In genomic region chr8:71592374-71593170, GRCm38 (mm10) we compare ENCODE assay signal across 7 mouse cellular contexts. TPM values are rescaled to one million over a fixed set of nuclear protein-coding genes. Genes with fewer than 3 reads are reported as not detected.
A peak's percentile ranks its signal among the peaks of the same experiment; 100 is the strongest.
DNase-seq lines count a peak whose midpoint lies in the region; ATAC-seq and TF ChIP-seq lines count a peak whose summit lies in the region.

No protein-coding gene starts in this region.

- intact Hi-C loops in gastrocnemius, adult 2 months (cut with DNase I) = loop anchor here (2.0 kb wide), 1 partner anchor 36 kb away; no protein-coding TSS in a partner anchor

- H3K4me1 ChIP-seq in cerebellum, adult 2 months (ENCODE audit: control insufficient read depth, insufficient read depth, low read length) = peaks cover 16% of the 10 kb centered on the region

- H3K4me3 ChIP-seq in cerebellum, adult 2 months (replicated peaks; ENCODE audit: insufficient read depth, low read depth, low read length) = peak overlapping the region; percentile 65
- peak overlapping the region; percentile 76 for H3K4me3 ChIP-seq in gastrocnemius, adult 2 months
- H3K4me3 ChIP-seq in macrophage (ENCODE audit: inconsistent target) = peak overlapping the region; percentile 56

- peak; percentile 45 for DNase-seq in R1 (ENCODE audit: low read depth, low spot score)
- DNase-seq in cerebellum, adult 2 months = peak; percentile 93 to 95
- peak; percentile 92 for DNase-seq in gastrocnemius, adult 2 months
- DNase-seq in left cerebral cortex, adult 8-10 months (ENCODE audit: low spot score in 2 of 2) = peak; percentile 88 to 93
- peak; percentile 77 to 79 for DNase-seq in spleen, postnatal 36 days (ENCODE audit: low spot score in 2 of 2)

- no peaks in the 10 kb centered on the region for H3K27me3 ChIP-seq in cerebellum, adult 2 months (ENCODE audit: control insufficient read depth, insufficient read depth, low read length)

- peak; percentile 41 for ATAC-seq in inflammation-experienced regulatory T-cells, adult 6 months

- H3K27ac ChIP-seq in cerebellum, adult 2 months (ENCODE audit: insufficient read depth, low read length) = peak overlapping the region; percentile 90
- peak overlapping the region; percentile 98 for H3K27ac ChIP-seq in gastrocnemius, adult 2 months
- peak overlapping the region; percentile 55 for H3K27ac ChIP-seq in macrophage

- 2% methylated on average over 60 of the region's 60 CpGs for WGBS in cerebellum, adult 2 months
- WGBS in macrophage (ENCODE audit: missing documents) = 4% methylated on average over 46 of the region's 60 CpGs

- no peak; the same call in 1 of the 2 replicates for TF ChIP-seq POLR2A in cerebellum, adult 2 months (IDR thresholded peaks at IDR 0.05; ENCODE audit: borderline replicate concordance, insufficient read depth, low read length)

- peaks cover 24% of the 10 kb centered on the region for H3K79me2 ChIP-seq in macrophage (ENCODE audit: inconsistent target)

- no peak for TF ChIP-seq CTCF in cerebellum, adult 2 months (IDR thresholded peaks at IDR 0.05; ENCODE audit: borderline replicate concordance, insufficient read depth, low read depth, low read length)
- TF ChIP-seq CTCF in gastrocnemius, adult 2 months (IDR thresholded peaks at IDR 0.05) = no peak

- no peaks in the 10 kb centered on the region for H3K36me3 ChIP-seq in macrophage (ENCODE audit: inconsistent target)

RNA-seq across cellular contexts. Expression of gene Pgls, which starts 0.6 kb away (rescaled TPM):
- polyA plus RNA-seq in cerebellum, adult 2 months (2012; rRNA removed) = 42.5 and 42.8 TPM in 2 replicates
- total RNA-seq in gastrocnemius, adult 2 months (2021) = 10 to 100 TPM; 19.3 to 28.6 TPM
- 10 to 100 TPM; 52.1 to 61.7 (median 60.1) TPM for polyA plus RNA-seq in inflammation-experienced regulatory T-cells, adult 6 months (2017; shearing (Covaris generic))
- 10 to 100 TPM; 28.7 to 31.1 (median 29.3) TPM for total RNA-seq in left cerebral cortex, adult 8-10 months (2022)
- total RNA-seq in macrophage (2018; cell fraction: chromatin; rRNA removed) = 10 to 100 TPM in 25 of 26 experiments, 1 to 10 TPM in 1; 9.5 to 56.2 (median 28.0) TPM
- 100 to 1,000 TPM in 7 of 26 experiments, 10 to 100 TPM in 19; 56.4 to 132 (median 79.7) TPM for total RNA-seq in macrophage (2018; cell fraction: cytosol; rRNA removed)
- 10 to 100 TPM; 17.1 to 75.6 (median 30.6) TPM for total RNA-seq in macrophage (2018; cell fraction: nucleus; rRNA removed)
- polyA plus RNA-seq in macrophage (2018) = 36.7 to 133 TPM (median 114 TPM) in 3 replicates

RNA-seq across cellular contexts. Expression of gene Fam129c, which starts 4.9 kb away (rescaled TPM):
- 3.4 and 3.7 TPM in 2 replicates for polyA plus RNA-seq in cerebellum, adult 2 months (2012; rRNA removed)
- total RNA-seq in gastrocnemius, adult 2 months (2021) = 1 to 10 TPM in 1 of 2 experiments, under 1 TPM in 1; 0.79 to 1.4 TPM
- 1 to 10 TPM; 1.5 to 2.0 (median 1.7) TPM for polyA plus RNA-seq in inflammation-experienced regulatory T-cells, adult 6 months (2017; shearing (Covaris generic))
- 1 to 10 TPM; 1.2 to 3.5 (median 2.3) TPM for total RNA-seq in left cerebral cortex, adult 8-10 months (2022)
- 10 to 100 TPM in 15 of 26 experiments, 1 to 10 TPM in 11; 2.8 to 17.8 (median 10.5) TPM for total RNA-seq in macrophage (2018; cell fraction: chromatin; rRNA removed)
- 1 to 10 TPM in 3 of 26 experiments, under 1 TPM in 23; 0.14 to 1.3 (median 0.45) TPM for total RNA-seq in macrophage (2018; cell fraction: cytosol; rRNA removed)
- 10 to 100 TPM in 2 of 26 experiments, 1 to 10 TPM in 24; 1.7 to 14.1 (median 5.6) TPM for total RNA-seq in macrophage (2018; cell fraction: nucleus; rRNA removed)
- 0.53 to 1.2 TPM (median 0.94 TPM) in 3 replicates for polyA plus RNA-seq in macrophage (2018)

RNA-seq across cellular contexts. Expression of gene Colgalt1, which starts 18.2 kb away (rescaled TPM):
- 74.1 and 77.6 TPM in 2 replicates for polyA plus RNA-seq in cerebellum, adult 2 months (2012; rRNA removed)
- 10 to 100 TPM; 39.6 to 44.3 TPM for total RNA-seq in gastrocnemius, adult 2 months (2021)
- polyA plus RNA-seq in inflammation-experienced regulatory T-cells, adult 6 months (2017; shearing (Covaris generic)) = 10 to 100 TPM in 2 of 3 experiments, 1 to 10 TPM in 1; 8.7 to 14.8 (median 13.6) TPM
- 10 to 100 TPM; 38.6 to 51.4 (median 45.8) TPM for total RNA-seq in left cerebral cortex, adult 8-10 months (2022)
- total RNA-seq in macrophage (2018; cell fraction: chromatin; rRNA removed) = 100 to 1,000 TPM in 25 of 26 experiments, 10 to 100 TPM in 1; 52.6 to 373 (median 197) TPM
- total RNA-seq in macrophage (2018; cell fraction: cytosol; rRNA removed) = 100 to 1,000 TPM in 14 of 26 experiments, 10 to 100 TPM in 12; 66.6 to 163 (median 101) TPM
- 100 to 1,000 TPM in 25 of 26 experiments, 10 to 100 TPM in 1; 81.7 to 306 (median 176) TPM for total RNA-seq in macrophage (2018; cell fraction: nucleus; rRNA removed)
- 108 to 170 TPM (median 143 TPM) in 3 replicates for polyA plus RNA-seq in macrophage (2018)

RNA-seq across cellular contexts. Expression of gene Slc27a1, which starts 23.9 kb away (rescaled TPM):
- polyA plus RNA-seq in cerebellum, adult 2 months (2012; rRNA removed) = 142 and 153 TPM in 2 replicates
- total RNA-seq in gastrocnemius, adult 2 months (2021) = 100 to 1,000 TPM in 1 of 2 experiments, 10 to 100 TPM in 1; 57.2 to 116 TPM
- polyA plus RNA-seq in inflammation-experienced regulatory T-cells, adult 6 months (2017; shearing (Covaris generic)) = 1 to 10 TPM; 4.5 to 8.6 (median 5.8) TPM
- 100 to 1,000 TPM in 1 of 4 experiments, 10 to 100 TPM in 3; 94.4 to 105 (median 97.5) TPM for total RNA-seq in left cerebral cortex, adult 8-10 months (2022)
- 100 to 1,000 TPM in 25 of 26 experiments, 10 to 100 TPM in 1; 92.0 to 343 (median 227) TPM for total RNA-seq in macrophage (2018; cell fraction: chromatin; rRNA removed)
- 10 to 100 TPM; 55.5 to 94.2 (median 79.8) TPM for total RNA-seq in macrophage (2018; cell fraction: cytosol; rRNA removed)
- 100 to 1,000 TPM; 122 to 340 (median 210) TPM for total RNA-seq in macrophage (2018; cell fraction: nucleus; rRNA removed)
- 59.7 to 109 TPM (median 64.8 TPM) in 3 replicates for polyA plus RNA-seq in macrophage (2018)

RNA-seq across cellular contexts. Expression of gene Nxnl1, which starts 26.2 kb away (rescaled TPM):
- polyA plus RNA-seq in cerebellum, adult 2 months (2012; rRNA removed) = 0.10 and 0.11 TPM in 2 replicates
- not detected for total RNA-seq in gastrocnemius, adult 2 months (2021)
- under 1 TPM in 1 of 3 experiments, not detected in 2; 0.13 TPM for polyA plus RNA-seq in inflammation-experienced regulatory T-cells, adult 6 months (2017; shearing (Covaris generic))
- under 1 TPM in 2 of 4 experiments, not detected in 2; 0.17 to 0.21 TPM for total RNA-seq in left cerebral cortex, adult 8-10 months (2022)
- total RNA-seq in macrophage (2018; cell fraction: chromatin; rRNA removed) = not detected
- total RNA-seq in macrophage (2018; cell fraction: cytosol; rRNA removed) = under 1 TPM in 1 of 26 experiments, not detected in 25; 0.07 TPM
- not detected for total RNA-seq in macrophage (2018; cell fraction: nucleus; rRNA removed)
- polyA plus RNA-seq in macrophage (2018) = not detected in 3 replicates

Comparison
In these comparisons a context has a peak if more than half of its experiments do, and no peak if none do; other contexts are left out.
1. Peak in every context shown above with its lines: DNase-seq, ATAC-seq, H3K4me3 ChIP-seq and H3K27ac ChIP-seq.